Mouse (Mus musculus): Measurements from ENCODE around the gene Dock2. TPM values are rescaled to one million over a fixed set of nuclear protein-coding genes. Genes with fewer than 3 reads are reported as not detected.

The Dock2 gene
- polyA plus RNA-seq, 1 experiment = 0.51 TPM

DNA sequence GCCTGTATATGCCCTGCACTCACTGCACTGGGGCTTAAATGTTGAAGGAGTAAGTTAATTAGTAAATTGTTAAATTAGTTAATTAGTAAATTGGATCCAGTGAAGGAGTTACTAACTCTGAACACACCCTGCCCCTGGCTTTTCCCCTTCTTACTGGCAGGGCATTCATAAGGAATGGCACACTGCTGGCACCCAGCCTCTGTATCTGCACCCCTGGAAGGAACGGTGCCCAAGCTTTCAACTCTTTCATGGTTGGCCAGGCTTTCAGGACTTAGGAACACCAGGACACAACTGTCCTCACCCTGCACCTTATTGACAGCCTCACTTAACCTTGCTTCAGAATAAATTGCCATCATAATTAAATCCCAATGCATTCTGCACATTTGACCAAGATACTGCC, 359.1 kb downstream of the Dock2 start:
- TF ChIP-seq POLR2A (IDR thresholded peaks at IDR 0.05; ENCODE audit: borderline replicate concordance, extremely low read depth, insufficient read depth, insufficient read length, poor library complexity, severe bottlenecking) = no peak
- no peak for TF ChIP-seq CTCF (IDR thresholded peaks at IDR 0.05; ENCODE audit: borderline replicate concordance, extremely low read depth, insufficient read depth, insufficient read length)
- DNase-seq (ENCODE audit: low read depth) = no peak

DNA sequence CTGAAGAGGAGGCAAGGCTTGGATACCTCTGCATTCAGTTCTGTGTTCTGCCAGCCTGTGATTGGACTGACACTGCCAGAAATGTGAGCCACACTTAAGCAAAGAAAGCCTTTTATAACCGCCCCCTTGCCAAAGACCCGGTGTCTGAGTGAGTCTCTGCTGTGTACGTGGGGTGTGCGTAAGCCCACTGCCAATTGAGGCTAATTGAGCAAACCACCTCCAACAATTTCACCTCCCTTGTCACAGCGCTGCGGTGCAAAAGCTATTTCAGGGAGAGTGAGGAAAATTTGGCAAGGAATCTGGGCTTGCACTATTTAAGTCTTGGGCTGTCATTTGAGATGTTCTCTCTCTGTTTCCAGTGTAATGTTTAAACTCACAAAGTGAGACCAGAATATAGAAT, 362.6 kb downstream of the Dock2 start:
- TF ChIP-seq CTCF (IDR thresholded peaks at IDR 0.05; ENCODE audit: borderline replicate concordance, extremely low read depth, insufficient read depth, insufficient read length) (no peak), POLR2A (IDR thresholded peaks at IDR 0.05; ENCODE audit: borderline replicate concordance, extremely low read depth, insufficient read depth, insufficient read length, poor library complexity, severe bottlenecking) (no peak)
- DNase-seq (ENCODE audit: low read depth) = peak; percentile 64

DNA sequence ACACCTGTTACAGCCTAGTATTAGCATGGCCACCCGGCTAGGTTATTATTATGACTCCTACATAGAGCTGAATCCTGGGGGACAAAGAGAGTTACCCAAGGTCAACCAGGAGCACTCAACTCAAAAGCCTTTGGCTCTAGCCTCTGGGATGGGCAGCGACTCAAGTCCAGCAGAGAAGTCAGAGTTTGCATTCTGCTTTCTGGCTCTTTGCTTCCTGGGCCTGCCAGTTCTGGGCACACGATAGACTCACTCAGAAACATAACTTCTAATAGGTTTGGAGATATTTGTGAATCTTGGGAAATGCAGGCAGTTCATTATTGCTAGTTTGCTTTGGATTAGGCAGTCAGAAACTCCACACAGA, 367.1 kb downstream of the Dock2 start:
- TF ChIP-seq CTCF (IDR thresholded peaks at IDR 0.05; ENCODE audit: borderline replicate concordance, extremely low read depth, insufficient read depth, insufficient read length) = no peak
- TF ChIP-seq POLR2A (IDR thresholded peaks at IDR 0.05; ENCODE audit: borderline replicate concordance, extremely low read depth, insufficient read depth, insufficient read length, poor library complexity, severe bottlenecking) = no peak
- DNase-seq (ENCODE audit: low read depth) = no peak

DNA sequence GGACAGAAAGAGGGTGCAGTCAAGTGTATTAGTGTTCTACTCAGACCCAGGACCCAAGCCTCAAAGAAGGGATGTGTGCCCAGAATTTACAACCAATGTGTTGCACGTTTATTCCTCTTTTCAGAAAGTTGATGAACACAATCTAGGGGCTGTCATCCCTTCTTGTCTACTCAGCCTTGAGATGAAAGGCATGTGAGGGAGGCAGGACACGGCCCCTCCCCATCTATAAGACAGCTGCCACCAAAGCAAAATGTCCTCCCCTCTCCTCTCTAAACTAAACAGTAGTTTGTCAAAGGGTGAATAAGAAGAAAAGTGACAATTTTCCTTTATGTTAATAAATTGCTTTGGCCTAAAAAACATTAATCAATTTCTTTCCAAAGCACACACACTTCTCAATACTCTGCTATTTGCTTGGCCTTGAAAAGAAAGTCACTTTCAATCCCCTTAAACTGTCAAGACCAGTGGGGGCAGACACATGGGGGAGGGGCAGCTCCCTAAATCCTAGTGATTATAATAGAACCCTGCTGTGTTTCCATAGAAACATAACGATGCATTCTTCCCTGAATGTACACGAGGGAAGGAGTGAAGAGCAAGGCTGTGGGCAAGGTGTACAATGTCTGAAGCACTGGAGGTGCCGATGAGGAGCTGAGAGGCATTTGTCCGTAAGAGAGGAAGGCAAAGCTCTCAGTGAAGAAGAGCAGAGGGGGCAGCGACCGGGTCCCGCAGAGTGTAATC, 367.6 kb downstream of the Dock2 start:
- DNase-seq (ENCODE audit: low read depth) = peak; percentile 82

DNA sequence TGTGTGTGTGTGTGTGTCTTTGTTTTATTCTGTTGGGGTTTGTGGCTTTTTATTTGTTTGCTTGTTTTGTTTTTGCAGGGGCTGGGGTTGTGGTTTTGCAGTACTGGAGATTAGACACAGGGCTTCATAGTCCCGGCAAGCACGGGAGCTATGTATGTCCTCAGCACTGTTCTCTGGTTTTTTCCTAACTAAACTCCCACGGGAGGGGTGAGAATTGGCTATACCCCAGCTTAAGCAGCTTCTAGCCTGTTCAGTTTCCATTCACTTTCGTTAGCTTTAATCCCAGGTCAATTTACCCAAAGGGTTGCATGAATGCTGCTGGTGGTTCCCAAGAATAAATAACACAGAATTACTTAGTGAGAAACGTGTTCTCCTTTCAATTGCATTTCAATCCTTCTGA, 376.8 kb downstream of the Dock2 start:
- TF ChIP-seq POLR2A (IDR thresholded peaks at IDR 0.05; ENCODE audit: borderline replicate concordance, extremely low read depth, insufficient read depth, insufficient read length, poor library complexity, severe bottlenecking) (no peak), CTCF (IDR thresholded peaks at IDR 0.05; ENCODE audit: borderline replicate concordance, extremely low read depth, insufficient read depth, insufficient read length) (no peak)
- DNase-seq (ENCODE audit: low read depth) = peak; percentile 61

More for the DNA sequence above, 367.6 kb downstream of the Dock2 start:
- TF ChIP-seq POLR2A (IDR thresholded peaks at IDR 0.05; ENCODE audit: borderline replicate concordance, extremely low read depth, insufficient read depth, insufficient read length, poor library complexity, severe bottlenecking) (no peak), CTCF (IDR thresholded peaks at IDR 0.05; ENCODE audit: borderline replicate concordance, extremely low read depth, insufficient read depth, insufficient read length) (no peak)

DNA sequence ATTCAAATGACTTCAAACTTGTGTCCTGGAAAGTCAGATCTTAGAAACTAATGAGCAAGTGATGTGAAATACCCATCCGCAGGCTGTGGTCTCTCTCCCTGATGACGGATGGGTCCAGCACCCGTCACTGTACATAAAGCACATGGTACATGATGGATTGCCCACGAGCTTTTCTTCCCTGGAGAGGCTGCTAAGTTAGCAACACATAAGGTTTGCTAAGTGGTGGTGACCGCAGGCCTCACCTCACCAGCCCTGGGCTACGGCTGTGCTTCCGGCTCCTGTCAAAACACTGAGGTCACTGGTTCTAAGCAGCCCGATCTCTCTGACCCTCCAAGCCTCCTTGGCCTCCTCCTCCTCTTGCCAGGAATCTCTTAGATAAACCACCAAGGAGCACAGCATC, 377.4 kb downstream of the Dock2 start:
- DNase-seq (ENCODE audit: low read depth) = no peak
- TF ChIP-seq CTCF (IDR thresholded peaks at IDR 0.05; ENCODE audit: borderline replicate concordance, extremely low read depth, insufficient read depth, insufficient read length) (no peak), POLR2A (IDR thresholded peaks at IDR 0.05; ENCODE audit: borderline replicate concordance, extremely low read depth, insufficient read depth, insufficient read length, poor library complexity, severe bottlenecking) (no peak)

DNA sequence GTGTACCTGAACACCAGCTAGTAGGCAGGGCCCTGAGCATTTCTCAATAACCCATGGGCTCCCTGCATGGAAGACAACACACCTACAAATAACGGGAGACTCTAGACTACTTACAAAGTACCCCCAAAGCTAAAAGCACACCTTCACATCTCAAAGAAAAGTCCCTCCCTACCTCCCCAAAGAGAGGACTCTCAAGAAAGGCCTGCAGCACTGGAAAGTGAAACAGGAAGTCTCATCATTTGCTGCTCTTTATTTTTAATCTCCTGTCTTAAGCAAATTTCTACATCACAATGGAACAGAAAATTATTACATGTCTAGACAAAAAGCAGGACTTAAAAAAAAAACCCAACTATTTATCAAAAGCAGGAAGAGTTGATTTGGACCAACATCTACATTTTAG, 378.4 kb downstream of the Dock2 start:
- no peak for TF ChIP-seq CTCF (IDR thresholded peaks at IDR 0.05; ENCODE audit: borderline replicate concordance, extremely low read depth, insufficient read depth, insufficient read length)
- TF ChIP-seq POLR2A (IDR thresholded peaks at IDR 0.05; ENCODE audit: borderline replicate concordance, extremely low read depth, insufficient read depth, insufficient read length, poor library complexity, severe bottlenecking) = no peak
- DNase-seq (ENCODE audit: low read depth) = no peak

DNA sequence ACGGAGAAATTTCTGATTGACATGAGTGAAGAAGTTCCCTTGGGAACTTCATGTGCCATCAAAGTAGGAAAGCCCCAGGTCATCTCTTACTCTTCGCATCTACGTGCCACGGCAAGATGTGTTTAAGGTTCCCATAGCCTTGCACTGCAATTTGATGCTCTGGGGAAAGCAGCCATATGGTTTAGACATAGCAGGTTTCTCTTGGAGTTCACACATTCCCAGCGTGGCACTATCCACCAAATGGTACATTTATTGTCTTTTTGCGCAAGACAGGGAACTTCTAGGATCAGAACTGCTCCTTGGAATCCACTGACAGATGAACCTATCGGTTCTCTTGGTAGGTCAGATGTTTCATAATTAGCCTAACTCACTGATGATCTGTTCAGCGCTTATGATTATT, 382.3 kb downstream of the Dock2 start:
- DNase-seq (ENCODE audit: low read depth) = no peak
- TF ChIP-seq CTCF (IDR thresholded peaks at IDR 0.05; ENCODE audit: borderline replicate concordance, extremely low read depth, insufficient read depth, insufficient read length) (no peak), POLR2A (IDR thresholded peaks at IDR 0.05; ENCODE audit: borderline replicate concordance, extremely low read depth, insufficient read depth, insufficient read length, poor library complexity, severe bottlenecking) (no peak)

DNA sequence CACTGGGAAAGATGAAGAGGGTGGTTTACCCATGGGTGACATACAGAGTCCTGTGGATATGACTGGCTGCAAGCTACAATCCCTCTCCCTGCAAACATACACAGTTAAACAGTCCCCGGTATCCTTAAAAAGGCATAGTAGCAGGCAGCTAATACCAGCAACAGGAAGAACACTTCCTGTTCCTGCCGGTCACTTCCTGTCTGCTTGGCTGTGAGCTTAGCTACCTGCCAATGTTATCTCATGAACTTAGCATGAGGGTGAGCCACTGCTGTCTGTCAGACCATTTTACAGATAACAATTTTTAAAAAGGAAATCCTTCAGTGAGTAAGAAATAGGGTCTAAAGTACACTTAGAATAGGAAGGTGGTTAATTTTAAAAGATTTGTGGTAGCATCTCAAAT, 385.1 kb downstream of the Dock2 start:
- no peak for DNase-seq (ENCODE audit: low read depth)

DNA sequence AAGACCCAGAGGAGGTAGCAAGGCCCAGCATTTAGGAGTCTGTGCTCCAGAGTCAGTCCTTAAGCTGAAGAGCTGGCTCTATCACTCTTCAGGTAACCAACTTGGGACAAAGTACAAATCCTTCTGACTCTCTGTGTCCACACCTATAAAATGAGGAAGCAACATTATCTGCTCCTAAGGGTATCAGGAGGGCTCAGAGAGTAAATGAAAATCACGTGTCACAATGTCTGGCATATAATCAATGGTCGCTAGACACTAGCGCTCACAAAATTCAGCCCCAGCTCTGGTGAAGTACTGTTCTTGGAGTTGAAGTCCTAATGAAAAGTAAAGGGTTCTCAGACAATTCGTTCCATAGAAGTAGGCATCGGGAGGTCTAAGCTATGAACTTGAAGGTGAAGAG, 386.0 kb downstream of the Dock2 start:
- no peak for TF ChIP-seq POLR2A (IDR thresholded peaks at IDR 0.05; ENCODE audit: borderline replicate concordance, extremely low read depth, insufficient read depth, insufficient read length, poor library complexity, severe bottlenecking)
- TF ChIP-seq CTCF (IDR thresholded peaks at IDR 0.05; ENCODE audit: borderline replicate concordance, extremely low read depth, insufficient read depth, insufficient read length) = no peak
- no peak for DNase-seq (ENCODE audit: low read depth)

More for the DNA sequence above, 385.1 kb downstream of the Dock2 start:
- TF ChIP-seq CTCF (IDR thresholded peaks at IDR 0.05; ENCODE audit: borderline replicate concordance, extremely low read depth, insufficient read depth, insufficient read length) = no peak

DNA sequence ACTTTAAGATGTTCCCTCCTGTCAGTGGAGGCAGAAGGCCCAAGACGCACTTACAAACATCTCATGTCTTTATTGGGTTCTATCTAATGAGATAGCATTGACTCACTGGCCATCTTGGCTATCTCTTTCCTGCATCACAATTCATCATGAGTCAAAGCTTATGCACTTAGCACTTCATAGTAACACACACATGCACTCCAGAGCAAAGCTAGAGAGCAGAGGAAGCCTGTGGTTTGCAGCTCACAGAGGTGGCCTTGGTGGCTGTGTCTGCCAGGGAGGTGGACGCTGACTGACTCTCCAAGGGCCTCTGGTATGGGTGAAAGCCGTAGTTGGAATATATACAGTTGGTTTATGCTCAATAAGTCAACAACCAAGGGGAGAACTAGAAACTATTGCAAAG, 387.9 kb downstream of the Dock2 start:
- no peak for DNase-seq (ENCODE audit: low read depth)
- TF ChIP-seq CTCF (IDR thresholded peaks at IDR 0.05; ENCODE audit: borderline replicate concordance, extremely low read depth, insufficient read depth, insufficient read length) (no peak), POLR2A (IDR thresholded peaks at IDR 0.05; ENCODE audit: borderline replicate concordance, extremely low read depth, insufficient read depth, insufficient read length, poor library complexity, severe bottlenecking) (no peak)

DNA sequence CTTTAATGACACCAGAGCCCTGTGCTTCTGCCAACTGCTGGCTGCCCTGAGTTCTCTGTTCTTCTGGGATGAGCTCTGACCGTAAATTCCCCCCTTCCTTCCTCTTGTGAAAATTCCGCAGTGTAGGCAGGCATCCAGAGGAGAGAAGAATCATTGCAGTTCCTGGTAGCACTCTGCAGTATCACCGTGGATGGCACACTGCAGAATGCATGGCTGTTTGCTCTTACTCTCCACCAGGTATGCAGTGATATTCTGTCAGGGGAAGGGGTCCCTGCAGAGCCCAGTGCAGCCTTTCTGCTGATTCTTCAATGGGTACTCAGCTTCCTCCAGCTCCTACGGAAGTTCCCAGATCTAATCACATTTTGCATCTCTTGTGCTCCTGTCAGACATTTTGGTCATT, 391.6 kb downstream of the Dock2 start:
- no peak for DNase-seq (ENCODE audit: low read depth)
- TF ChIP-seq CTCF (IDR thresholded peaks at IDR 0.05; ENCODE audit: borderline replicate concordance, extremely low read depth, insufficient read depth, insufficient read length) (no peak), POLR2A (IDR thresholded peaks at IDR 0.05; ENCODE audit: borderline replicate concordance, extremely low read depth, insufficient read depth, insufficient read length, poor library complexity, severe bottlenecking) (no peak)
